Mouse (Mus musculus) MEL (cell line): Measurements from ENCODE around the gene Clptm1. TPM values are rescaled to one million over a fixed set of nuclear protein-coding genes. Genes with fewer than 3 reads are reported as not detected.

ENCODE experiments used
- DNase-seq: peaks from one replicate; pipeline ENCODE4 v3.0.0; 2011; ENCODE audit warnings: low read depth, low spot score
- H3K27ac ChIP-seq: 2 replicates; pipeline ENCODE4 v1.5.1; 2012; ENCODE audit warnings: low read depth, mild to moderate bottlenecking, control low read depth, low read length, moderate library complexity; ENCODE audit not compliant: control insufficient read depth
- H3K27me3 ChIP-seq, 2 experiments: fragments of 150-350 bp in 1 of 2; sonication (generic) in 1 of 2; 2 replicates each; pipeline ENCODE4 v1.6.1; 2012; ENCODE audit warnings: low read length in 2 of 2, mild to moderate bottlenecking in 2 of 2, improper control_type of control experiment in 1 of 2, moderate library complexity in 1 of 2; ENCODE audit not compliant: insufficient read depth in 2 of 2, control insufficient read depth in 1 of 2
- H3K36me3 ChIP-seq, 2 experiments: 2 replicates each; pipeline ENCODE4 v1.6.1; 2012 to 2014; ENCODE audit warnings: low read length in 2 of 2, improper control_type of control experiment in 1 of 2, inconsistent platforms in 1 of 2, mild to moderate bottlenecking in 1 of 2; ENCODE audit not compliant: insufficient read depth in 2 of 2, control insufficient read depth in 1 of 2
- H3K4me1 ChIP-seq, 2 experiments: fragments of 150-350 bp in 1 of 2; sonication (generic) in 1 of 2; 2 replicates each; pipeline ENCODE4 v1.6.1; 2012; ENCODE audit warnings: low read length in 2 of 2, improper control_type of control experiment in 1 of 2, mild to moderate bottlenecking in 1 of 2; ENCODE audit not compliant: insufficient read depth in 2 of 2, control insufficient read depth in 1 of 2
- H3K4me3 ChIP-seq, 2 experiments: fragments of 150-350 bp in 1 of 2; sonication (generic) in 1 of 2; 2 replicates each; pipeline ENCODE4 v1.5.1; 2012; ENCODE audit warnings: low read depth in 2 of 2, low read length in 2 of 2, mild to moderate bottlenecking in 2 of 2, moderate library complexity in 2 of 2, control low read depth in 1 of 2, improper control_type of control experiment in 1 of 2; ENCODE audit not compliant: control insufficient read depth in 1 of 2, insufficient read depth in 1 of 2
- H3K79me2 ChIP-seq: 2 replicates; pipeline ENCODE4 v1.6.1; 2012; ENCODE audit warnings: mild to moderate bottlenecking, low read length, moderate library complexity; ENCODE audit not compliant: control insufficient read depth, poor library complexity, insufficient read depth
- H3K9ac ChIP-seq: 2 replicates; pipeline ENCODE4 v1.6.1; 2012; ENCODE audit warnings: low read depth, mild to moderate bottlenecking, control low read depth, low read length, moderate library complexity; ENCODE audit not compliant: control insufficient read depth, poor library complexity, severe bottlenecking
- H3K9me3 ChIP-seq: fragments of 150-350 bp; sonication (generic); replicated peaks from 2 replicates; pipeline ENCODE4 v1.6.1; 2012; ENCODE audit warnings: mild to moderate bottlenecking, low read length, improper control_type of control experiment, moderate library complexity; ENCODE audit not compliant: insufficient read depth
- CHD1 ChIP-seq: IDR thresholded peaks from 2 replicates; pipeline ENCODE4 v1.6.1; 2012; ENCODE audit warnings: low read depth, mild to moderate bottlenecking, inconsistent platforms, low read length, improper control_type of control experiment
- CTCF ChIP-seq, 3 experiments: IDR thresholded peaks in 2 of 3; conservative IDR thresholded peaks in 1 of 3; 2 replicates each; pipeline ENCODE4 v1.5.1; 2011 to 2012; ENCODE audit warnings: low read length in 3 of 3, low read depth in 2 of 3, mild to moderate bottlenecking in 2 of 3, improper control_type of control experiment in 1 of 3, inconsistent platforms in 1 of 3, mixed read lengths in 1 of 3, moderate library complexity in 1 of 3; ENCODE audit not compliant: control insufficient read depth in 1 of 3, insufficient read depth in 1 of 3, poor library complexity in 1 of 3, severe bottlenecking in 1 of 3
- ETS1 ChIP-seq: IDR thresholded peaks from 2 replicates; pipeline ENCODE4 v1.6.1; 2012; ENCODE audit warnings: low read depth, mild to moderate bottlenecking, inconsistent platforms, low read length, improper control_type of control experiment, moderate library complexity
- KAT2A ChIP-seq: conservative IDR thresholded peaks from 2 replicates; pipeline ENCODE4 v1.6.1; 2012; ENCODE audit warnings: low read depth, low read length, improper control_type of control experiment, inconsistent platforms
- MAZ ChIP-seq: IDR thresholded peaks from 2 replicates; pipeline ENCODE4 v1.6.1; 2012; ENCODE audit warnings: low read depth, mild to moderate bottlenecking, inconsistent platforms, low read length, improper control_type of control experiment
- MEF2A ChIP-seq: IDR thresholded peaks from 2 replicates; pipeline ENCODE4 v1.6.1; 2014; ENCODE audit warnings: low read depth, mild to moderate bottlenecking, inconsistent platforms, low read length, improper control_type of control experiment; ENCODE audit not compliant: poor library complexity, insufficient replicate concordance, severe bottlenecking; ENCODE audit errors: extremely low read depth
- POLR2AphosphoS5 ChIP-seq: IDR thresholded peaks from 2 replicates; pipeline ENCODE4 v1.6.1; 2012; ENCODE audit warnings: low read depth, borderline replicate concordance, mild to moderate bottlenecking, inconsistent platforms, low read length, moderate library complexity, mixed read lengths
- RAD21 ChIP-seq: IDR thresholded peaks from 2 replicates; pipeline ENCODE4 v1.6.1; 2011; ENCODE audit warnings: mild to moderate bottlenecking, low read depth, low read length, improper control_type of control experiment
- SMC3 ChIP-seq: IDR thresholded peaks from 2 replicates; pipeline ENCODE4 v1.6.1; 2011; ENCODE audit warnings: low read depth, low read length, improper control_type of control experiment
- TCF12 ChIP-seq: IDR thresholded peaks from 2 replicates; pipeline ENCODE4 v1.6.1; 2014; ENCODE audit warnings: low read depth, mild to moderate bottlenecking, inconsistent platforms, low read length, improper control_type of control experiment, moderate library complexity
- USF1 ChIP-seq: IDR thresholded peaks from 2 replicates; pipeline ENCODE4 v1.6.1; 2014; ENCODE audit warnings: low read depth, mild to moderate bottlenecking, inconsistent platforms, low read length, improper control_type of control experiment, moderate library complexity
- ZC3H11A ChIP-seq: IDR thresholded peaks from 2 replicates; pipeline ENCODE4 v1.6.1; 2012; ENCODE audit warnings: low read depth, mild to moderate bottlenecking, inconsistent platforms, low read length, improper control_type of control experiment
- ZMIZ1 ChIP-seq: IDR thresholded peaks from 2 replicates; pipeline ENCODE4 v1.6.1; 2012; ENCODE audit warnings: low read depth, mild to moderate bottlenecking, inconsistent platforms, low read length, improper control_type of control experiment, moderate library complexity
- polyA plus RNA-seq, 2 experiments: library from polyadenylated mRNA; stranded (reverse) in 1 of 2; unstranded in 1 of 2; fragments of >175 nt in 1 of 2; fragments of >200 nt in 1 of 2; gene quantifications; 2 replicates each; pipeline versions ENCODE4 v1.2.1 to v1.2.4; 2012; ENCODE audit warnings: low replicate concordance in 2 of 2, low read depth in 1 of 2; ENCODE audit not compliant: insufficient read length in 2 of 2, insufficient read depth in 1 of 2, missing spikeins in 1 of 2
- total RNA-seq: library from RNA; depleted of rRNA; stranded (reverse); fragments of 300-350 nt; gene quantifications from 2 replicates; pipeline ENCODE4 v1.2.3, GENCODE M21; 2012

Clptm1 gene
- total and polyA plus RNA-seq, 3 experiments = 58.5 to 102 (median 62.4) TPM

GRCm38 (mm10) chr7:19664955-19665841, at the start of gene Clptm1 (continued):
- TF ChIP-seq RAD21 = peak; percentile 24
- no peak for TF ChIP-seq USF1
- no peak for TF ChIP-seq ZMIZ1
- TF ChIP-seq SMC3 = peak; percentile 61
- TF ChIP-seq ZC3H11A = no peak
- TF ChIP-seq CHD1 = no peak
- TF ChIP-seq, all 39 proteins: peak for 24

- TF ChIP-seq KAT2A = no peak
- no peak for DNase-seq
- H3K27me3 ChIP-seq = no peaks in the 10 kb centered on the region
- H3K9ac ChIP-seq = peak overlapping the region; percentile 90; the same call in 1 of the 2 replicates
- peaks cover 20% of the 10 kb centered on the region for H3K79me2 ChIP-seq
- H3K36me3 ChIP-seq = peaks cover 8 to 14% of the 10 kb centered on the region in 2 experiments
- peaks cover 0 to 19% of the 10 kb centered on the region in 2 experiments; a peak in 2 of 4 replicates for H3K4me1 ChIP-seq
- H3K9me3 ChIP-seq = no peaks in the 10 kb centered on the region
- H3K4me3 ChIP-seq = no peak overlapping the region
- no peak overlapping the region for H3K27ac ChIP-seq
Measured at GRCm38 (mm10) chr7:19713598-19713997, 48.8 kb upstream of the Clptm1 start.

GRCm38 (mm10) chr7:19713196-19713595, 48.4 kb upstream of the Clptm1 start:
- TF ChIP-seq RAD21 (peak; percentile 20; the same call in 1 of the 2 replicates), CTCF (IDR thresholded peaks at IDR 0.05 in 2 of 3, conservative IDR thresholded peaks at IDR 0.05 in 1 of 3; ENCODE audit: control insufficient read depth in 1 of 3, insufficient read depth in 1 of 3, low read depth in 2 of 3, low read length in 3 of 3, poor library complexity in 1 of 3, severe bottlenecking in 1 of 3) (peak; percentile 36 to 62 (median 56)), ETS1 (no peak)
- peaks cover 8 to 14% of the 10 kb centered on the region in 2 experiments for H3K36me3 ChIP-seq
- H3K9ac ChIP-seq = no peak overlapping the region
- H3K9me3 ChIP-seq = no peaks in the 10 kb centered on the region
- peaks cover 20% of the 10 kb centered on the region for H3K79me2 ChIP-seq
- H3K27me3 ChIP-seq = no peaks in the 10 kb centered on the region
- peak; percentile 55 for DNase-seq
- no peak overlapping the region for H3K27ac ChIP-seq
- H3K4me3 ChIP-seq = no peak overlapping the region
- peaks cover 0 to 19% of the 10 kb centered on the region in 2 experiments; a peak in 2 of 4 replicates for H3K4me1 ChIP-seq

GRCm38 (mm10) chr7:19712414-19712813, 47.6 kb upstream of the Clptm1 start:
- no peak for TF ChIP-seq MEF2A
- TF ChIP-seq MAZ = no peak
- peak; percentile 19 to 62 (median 42); a peak in 4 of 6 replicates for TF ChIP-seq CTCF (IDR thresholded peaks at IDR 0.05 in 2 of 3, conservative IDR thresholded peaks at IDR 0.05 in 1 of 3; ENCODE audit: control insufficient read depth in 1 of 3, insufficient read depth in 1 of 3, low read depth in 2 of 3, low read length in 3 of 3, poor library complexity in 1 of 3, severe bottlenecking in 1 of 3)
- peak; percentile 60 for TF ChIP-seq SMC3
- no peak for TF ChIP-seq TCF12
- TF ChIP-seq ZC3H11A = peak; percentile 16; the same call in 1 of the 2 replicates
- TF ChIP-seq POLR2AphosphoS5 = no peak
- TF ChIP-seq, all 39 proteins: peak for 3
- peaks cover 9 to 14% of the 10 kb centered on the region in 2 experiments for H3K36me3 ChIP-seq

More at GRCm38 (mm10) chr7:19712414-19712813, 47.6 kb upstream of the Clptm1 start:
- Histone ChIP-seq H3K9ac (no peak overlapping the region), H3K4me1 (peaks cover 0 to 18% of the 10 kb centered on the region in 2 experiments; a peak in 2 of 4 replicates), H3K27ac (no peak overlapping the region), H3K27me3 (no peaks in the 10 kb centered on the region), H3K9me3 (no peaks in the 10 kb centered on the region), H3K4me3 (no peak overlapping the region), H3K79me2 (peaks cover 20% of the 10 kb centered on the region)
- DNase-seq = peak; percentile 51
